Mouse (Mus musculus): ENCODE data around the gene Lrg1.

The Lrg1 gene

DNA sequence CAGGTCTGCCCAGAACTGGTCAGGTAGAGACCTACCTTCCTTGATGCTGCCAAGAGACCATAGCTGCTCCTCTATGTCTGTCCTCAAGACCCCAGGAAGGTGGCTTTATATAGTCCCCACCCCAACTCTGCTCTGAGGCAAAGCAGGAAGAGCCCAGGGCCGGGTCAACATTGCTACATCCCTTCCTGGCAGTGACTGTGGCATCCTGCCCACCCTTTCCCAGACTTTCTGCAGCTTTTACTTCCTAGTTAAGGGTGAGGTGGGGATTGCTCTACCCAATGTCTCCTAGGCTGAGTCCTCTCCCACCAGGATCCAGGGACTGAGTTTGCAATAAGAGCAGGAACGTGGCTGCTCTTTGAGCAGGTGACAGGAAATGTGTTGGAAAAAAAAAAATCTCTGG, at the start of gene Lrg1:
TSS of gene Lrg1 (minus strand) at position 176 of the 400 bp plus-strand sequence.
- no peak for DNase-seq (ENCODE audit: low spot score in 2 of 2)

DNA sequence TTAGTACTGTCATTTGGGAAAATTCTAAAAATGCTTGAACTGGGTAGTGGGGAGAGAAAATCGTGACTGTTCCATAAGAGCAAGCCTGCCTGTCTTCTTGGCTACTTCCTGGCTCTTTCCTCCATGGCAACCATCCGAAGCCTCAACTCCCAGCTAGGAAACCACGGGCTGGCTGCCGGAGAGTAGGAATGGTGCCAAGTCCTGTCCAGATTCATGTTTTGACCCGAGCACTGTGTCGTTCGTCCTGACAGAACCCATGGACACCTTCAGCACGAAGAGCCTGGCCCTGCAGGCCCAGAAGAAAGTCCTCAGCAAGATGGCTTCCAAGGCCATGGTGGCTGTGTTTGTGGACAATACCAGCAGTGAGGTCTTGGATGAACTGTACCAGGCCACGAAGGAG, 49.7 kb upstream of the Lrg1 start:
- no peak for DNase-seq (ENCODE audit: low spot score in 2 of 2)

- DNase-seq (ENCODE audit: low spot score in 2 of 2): no peak
Measured at GRCm38 (mm10) chr17:56170636-56171035, 48.8 kb upstream of the Lrg1 start.

- DNase-seq (ENCODE audit: low spot score in 2 of 2): no peak
Measured at GRCm38 (mm10) chr17:56169830-56170229, 48.0 kb upstream of the Lrg1 start.

DNA sequence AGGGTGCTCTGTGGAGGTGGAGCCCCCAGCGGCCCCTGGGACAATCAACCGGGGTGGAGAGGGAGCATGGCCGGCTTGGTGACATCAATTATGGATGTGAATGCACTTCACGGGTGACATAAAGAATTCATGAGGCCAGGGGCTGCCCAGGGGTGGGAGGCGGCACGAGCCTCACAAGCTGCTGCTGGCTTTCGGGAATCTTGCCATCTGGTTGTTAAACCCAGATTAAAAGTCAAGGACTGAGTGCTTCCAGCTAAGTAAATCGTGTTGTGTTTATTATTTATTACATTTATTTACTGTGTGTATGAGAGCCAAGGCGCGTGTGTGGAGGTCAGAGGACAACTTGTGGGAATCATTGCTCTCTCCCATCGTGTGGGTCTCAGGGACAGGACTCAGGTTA, 43.9 kb upstream of the Lrg1 start:
- no peak for DNase-seq (ENCODE audit: low spot score in 2 of 2)

GRCm38 (mm10) chr17:56164510-56164909, 42.7 kb upstream of the Lrg1 start:
- no peak for DNase-seq (ENCODE audit: low spot score in 2 of 2)

- DNase-seq (ENCODE audit: low spot score in 2 of 2): no peak
Measured at GRCm38 (mm10) chr17:56163523-56164102, 41.8 kb upstream of the Lrg1 start.

GRCm38 (mm10) chr17:56162231-56162774, 40.5 kb upstream of the Lrg1 start, which contains the start of gene Tnfaip8l1:
Gene Tnfaip8l1, plus strand, starts transcription at chr17:56162477.
- peak; percentile 73 to 87 for DNase-seq (ENCODE audit: low spot score in 2 of 2)

DNA sequence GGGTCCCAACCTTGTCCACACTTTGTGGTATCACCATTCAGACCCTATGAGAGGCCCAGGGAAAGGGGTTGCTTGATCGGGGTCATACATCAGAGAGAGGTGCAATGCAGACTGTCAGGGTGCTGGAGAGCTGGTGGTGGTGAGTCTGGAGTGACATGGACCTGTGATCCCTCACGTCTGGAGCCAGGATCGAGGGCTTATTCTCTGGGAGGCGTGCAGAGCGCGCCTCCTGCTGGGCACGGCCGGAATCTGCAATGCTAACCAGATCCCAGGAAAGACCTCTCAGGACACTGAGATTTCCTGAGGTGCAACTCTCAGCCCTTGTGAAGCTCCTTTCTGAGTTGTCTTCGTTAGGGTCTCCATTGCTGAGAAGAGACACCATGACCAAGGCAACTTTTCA, 37.9 kb upstream of the Lrg1 start:
- DNase-seq (ENCODE audit: low spot score in 2 of 2): no peak

DNA sequence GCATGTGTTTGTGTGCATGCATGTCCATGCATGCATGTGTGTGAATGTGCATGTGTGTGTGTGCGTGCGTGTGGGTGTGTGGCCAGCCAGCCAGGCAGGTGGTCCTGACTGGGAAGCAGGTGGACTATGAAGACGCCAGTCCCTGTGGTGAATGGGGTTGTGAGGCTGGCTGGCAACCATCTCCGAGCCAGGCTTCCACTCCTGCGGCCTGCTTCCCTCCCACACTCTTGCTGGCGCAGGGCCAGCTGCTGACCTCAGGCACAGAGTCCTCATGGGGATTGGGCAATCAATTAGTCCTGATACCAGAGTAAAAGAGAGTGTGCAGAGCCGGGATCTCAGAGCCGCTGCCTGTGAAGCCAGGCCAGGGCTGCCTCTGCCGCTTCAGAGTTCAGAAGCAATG, 31.8 kb upstream of the Lrg1 start:
- no peak for DNase-seq (ENCODE audit: low spot score in 2 of 2)

GRCm38 (mm10) chr17:56149897-56150296, 28.1 kb upstream of the Lrg1 start:
- DNase-seq (ENCODE audit: low spot score in 2 of 2): no peak

- no peak for DNase-seq (ENCODE audit: low spot score in 2 of 2)
Measured at GRCm38 (mm10) chr17:56148790-56149618, 27.2 kb upstream of the Lrg1 start.

DNA sequence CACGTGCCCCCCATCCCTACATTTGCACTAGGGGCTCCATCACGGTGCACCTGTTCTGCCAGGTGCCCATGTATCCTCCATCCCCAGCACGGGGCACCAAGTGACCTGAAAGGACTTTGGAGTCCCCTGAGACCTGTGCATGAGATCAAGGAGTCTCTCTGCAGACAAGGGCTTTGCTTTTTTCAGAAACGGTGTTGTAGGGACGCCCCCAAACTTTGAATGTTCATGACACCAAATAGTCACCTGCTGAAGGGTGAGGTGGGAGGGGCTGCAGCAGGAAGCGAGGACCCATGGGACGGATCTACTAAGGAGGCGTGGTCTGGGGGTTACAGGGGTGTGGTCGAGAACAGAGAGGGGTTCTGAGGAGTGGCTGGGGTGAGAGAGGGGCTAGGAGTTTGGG, 26.5 kb upstream of the Lrg1 start:
- DNase-seq (ENCODE audit: low spot score in 2 of 2): no peak

DNA sequence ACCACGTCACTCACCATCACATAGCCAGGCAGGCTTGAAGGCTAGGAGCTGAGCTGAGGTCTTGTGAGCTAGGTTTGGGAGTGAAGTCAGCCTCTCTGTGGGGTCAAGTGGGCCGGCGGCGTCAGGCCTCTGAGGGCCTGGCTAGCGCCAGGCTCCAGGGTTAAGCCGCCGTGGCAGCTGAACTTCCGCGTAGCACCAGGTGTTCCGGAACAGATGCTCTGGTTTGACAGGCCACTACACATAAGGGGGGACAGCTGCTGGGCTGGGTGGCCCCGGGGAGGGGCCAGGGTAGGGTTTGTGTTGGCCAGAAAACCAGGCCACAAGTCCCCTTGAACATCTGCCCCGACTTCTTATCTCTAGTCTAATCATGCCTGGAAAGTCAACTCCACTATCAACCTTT, 25.6 kb upstream of the Lrg1 start:
- no peak for DNase-seq (ENCODE audit: low spot score in 2 of 2)

DNA sequence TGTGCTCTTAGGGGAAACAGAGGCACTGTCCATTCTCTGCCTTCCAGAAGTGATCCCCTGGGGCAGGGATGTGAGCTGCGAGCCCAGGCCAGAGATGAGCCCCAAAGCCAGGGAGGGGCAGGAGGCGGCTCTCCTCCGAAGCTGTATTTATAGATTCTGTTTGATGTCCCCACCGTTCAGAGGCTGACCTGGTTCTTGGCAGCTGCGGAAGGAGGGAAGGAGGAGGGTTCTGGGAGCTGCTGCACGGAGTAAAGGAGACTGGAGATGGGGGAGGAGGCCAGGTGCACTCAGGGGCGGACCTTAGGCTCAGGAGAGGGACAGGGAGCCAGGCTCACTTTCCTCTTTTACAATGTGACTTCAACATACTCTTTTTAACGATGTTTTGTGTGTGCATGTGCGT, 24.3 kb upstream of the Lrg1 start:
- DNase-seq (ENCODE audit: low spot score in 2 of 2): no peak

DNA sequence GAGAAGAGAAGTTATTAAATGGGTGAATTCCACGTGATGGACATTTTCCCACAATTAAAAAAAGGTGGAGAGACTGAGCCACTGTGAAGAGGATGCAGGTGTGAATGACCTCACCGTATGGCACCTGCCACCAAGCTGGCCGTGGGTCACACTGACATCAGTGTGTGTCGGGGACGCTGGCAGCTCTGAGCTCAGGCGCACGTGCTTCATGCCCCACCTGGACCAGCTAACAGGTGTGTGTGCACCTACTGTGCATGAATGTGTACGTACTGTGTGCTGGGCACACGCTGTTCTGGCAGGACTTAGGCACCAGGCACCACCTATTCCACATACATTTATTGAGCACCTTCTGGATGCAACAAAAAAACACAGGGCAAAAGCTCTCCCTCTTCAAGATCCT, 22.7 kb upstream of the Lrg1 start:
- DNase-seq (ENCODE audit: low spot score in 2 of 2): no peak

- no peak for DNase-seq (ENCODE audit: low spot score in 2 of 2)
Measured at GRCm38 (mm10) chr17:56141702-56142605, 20.2 kb upstream of the Lrg1 start.

- no peak for DNase-seq (ENCODE audit: low spot score in 2 of 2)
Measured at GRCm38 (mm10) chr17:56139858-56140595, 18.2 kb upstream of the Lrg1 start, which contains the start of gene Sema6b. Gene Sema6b, minus strand, starts transcription at chr17:56140343.

- no peak for DNase-seq (ENCODE audit: low spot score in 2 of 2)
Measured at GRCm38 (mm10) chr17:56139355-56139754, 17.6 kb upstream of the Lrg1 start.

DNA sequence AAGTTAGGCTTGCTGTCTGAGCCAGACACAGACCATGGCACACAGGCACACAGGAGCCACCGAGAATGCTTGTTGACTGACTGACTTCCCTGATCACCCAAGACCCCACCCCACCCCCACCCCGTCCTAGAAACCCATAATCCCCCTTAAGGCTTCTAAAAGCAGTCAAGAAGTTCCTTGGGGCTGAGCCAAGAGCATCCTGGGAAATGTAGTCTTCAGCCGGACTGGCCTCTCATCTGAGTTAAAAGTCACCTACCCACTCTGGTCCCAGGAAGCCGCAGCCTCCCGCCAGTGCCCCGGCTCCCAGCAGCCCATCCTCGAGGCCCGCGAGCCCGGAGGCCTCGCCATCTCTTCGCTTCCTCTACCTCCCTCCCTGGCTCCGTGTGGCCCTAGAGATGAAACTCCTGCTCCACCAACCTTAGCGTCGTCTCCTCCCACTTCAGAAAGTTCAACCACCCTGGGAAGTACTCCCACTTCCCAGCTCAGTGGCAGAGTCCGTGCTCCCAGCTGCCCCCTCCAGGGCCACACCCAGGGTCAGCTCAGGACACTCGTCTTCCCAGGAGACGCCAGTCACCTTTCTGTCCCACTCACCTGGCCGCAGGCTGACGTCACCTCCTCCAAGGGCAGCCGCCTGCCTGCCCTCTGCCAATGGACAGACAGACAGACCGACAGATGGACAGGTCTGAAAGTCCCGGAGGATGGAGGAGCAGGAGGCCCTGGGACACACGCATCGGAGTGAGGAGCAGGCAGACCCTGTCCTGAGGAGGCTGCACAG, 16.2 kb upstream of the Lrg1 start:
- no peak for DNase-seq (ENCODE audit: low spot score in 2 of 2)

DNA sequence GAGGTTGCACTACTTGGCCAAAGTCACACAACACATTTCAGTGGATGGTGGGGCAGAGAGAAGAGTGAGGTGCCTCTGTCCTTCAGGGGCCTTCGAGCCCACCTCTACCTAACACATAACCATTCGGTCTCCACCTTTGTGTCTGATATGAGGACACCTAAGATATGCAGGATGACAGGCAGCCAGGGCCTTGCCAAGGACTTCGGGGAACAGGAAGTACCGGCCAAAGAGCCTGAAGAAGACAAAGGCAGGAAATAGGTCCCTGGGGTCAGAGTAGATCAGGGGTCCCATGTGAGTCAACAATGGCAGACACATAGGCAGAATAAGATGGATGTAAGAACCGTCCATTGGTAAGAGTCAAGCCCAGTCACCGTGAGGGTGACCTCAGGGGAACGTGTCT, 14.8 kb upstream of the Lrg1 start:
- DNase-seq (ENCODE audit: low spot score in 2 of 2): no peak

All from spleen, postnatal 14 days (tissue).